In the genomic region with DNA sequence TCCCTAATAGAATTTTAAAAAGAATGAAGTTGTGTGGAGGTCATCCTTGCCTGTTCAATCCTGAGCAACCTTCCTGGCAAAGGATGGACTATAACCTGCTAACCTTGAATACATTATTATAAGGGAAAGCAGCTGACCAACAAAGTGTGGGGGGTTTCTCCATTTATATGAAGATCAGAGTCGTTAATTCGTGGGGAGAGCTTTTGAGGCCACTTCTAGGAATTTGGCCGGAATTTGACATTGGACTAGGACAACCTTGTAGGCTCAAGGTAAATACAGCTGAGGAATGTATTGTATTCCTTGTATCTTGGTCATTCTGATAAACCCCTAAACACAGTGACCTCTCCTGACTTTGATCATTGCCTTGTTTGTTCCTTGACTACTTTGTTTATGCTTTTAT, we compare ENCODE assay signal across 18 mouse cellular contexts.
"Had no signal": no experiment of that assay in that cellular context is flagged by ENCODE, and none has a peak within 500 bp of the region (broad histone marks: within the 10 kb centered on the region; RNA-seq: fewer than 3 reads in every experiment).

No protein-coding gene starts in this region.

- H3K27ac ChIP-seq: lung, embryonic 15.5 days; macrophage; midbrain, embryonic 13.5 days; midbrain, embryonic 15.5 days; neural tube, embryonic 12.5 days had no signal

- H3K36me3 ChIP-seq: lung, embryonic 15.5 days; midbrain, embryonic 13.5 days; midbrain, embryonic 15.5 days; neural tube, embryonic 12.5 days had no signal

- H3K9ac ChIP-seq: liver, postnatal 0 days; lung, embryonic 15.5 days; midbrain, embryonic 13.5 days; midbrain, embryonic 15.5 days; neural tube, embryonic 12.5 days had no signal

- DNase-seq: liver, postnatal 0 days; lung, adult 2 months; lung, postnatal 14 days; lung, postnatal 36 days; retina, postnatal 1 day; right cerebral cortex, adult 18-20 months; right cerebral cortex, postnatal 25 days; right cerebral cortex, postnatal 4 days; spleen, adult 18-20 months; thymus, adult 18-20 months; thymus, postnatal 14 days; thymus, postnatal 36 days had no signal

- H3K27me3 ChIP-seq: lung, embryonic 15.5 days; megakaryocyte, embryonic 14.5 days; midbrain, embryonic 13.5 days; midbrain, embryonic 15.5 days; neural tube, embryonic 12.5 days had no signal

- H3K4me3 ChIP-seq: lung, embryonic 15.5 days; megakaryocyte, embryonic 14.5 days; midbrain, embryonic 13.5 days; midbrain, embryonic 15.5 days; neural tube, embryonic 12.5 days had no signal

- H3K9me3 ChIP-seq: lung, embryonic 15.5 days; megakaryocyte, embryonic 14.5 days; midbrain, embryonic 13.5 days; midbrain, embryonic 15.5 days; neural tube, embryonic 12.5 days had no signal
